Mouse (Mus musculus) neural tube, embryonic 15.5 days (tissue): ENCODE measurements around the gene Prkaa2. TPM values are rescaled to one million over a fixed set of nuclear protein-coding genes. Genes with fewer than 3 reads are reported as not detected.

Experiments used
- ATAC-seq: fragments of 200-750 bp; cut with Nextera tagmentation; 2 replicates; pipeline ENCODE4 v1.8.0; 2017; ENCODE audit warnings: mild to moderate bottlenecking, moderate TSS enrichment, moderate library complexity; ENCODE audit not compliant: low FRiP score
- H3K27ac ChIP-seq: fragments of 300-500 bp; sonication (generic); replicated peaks from 2 replicates; pipeline ENCODE4 v1.5.1; 2015; ENCODE audit warnings: mild to moderate bottlenecking, inconsistent platforms
- H3K27me3 ChIP-seq: fragments of 300-500 bp; sonication (generic); replicated peaks from 2 replicates; pipeline ENCODE4 v1.6.1; 2015; ENCODE audit warnings: inconsistent platforms
- H3K36me3 ChIP-seq: fragments of 300-500 bp; sonication (generic); 2 replicates; pipeline ENCODE4 v1.6.1; 2015; ENCODE audit warnings: inconsistent platforms
- H3K4me1 ChIP-seq: fragments of 300-500 bp; sonication (generic); 2 replicates; pipeline ENCODE4 v1.6.1; 2015; ENCODE audit warnings: inconsistent platforms
- H3K4me2 ChIP-seq: fragments of 300-500 bp; sonication (generic); 2 replicates; pipeline ENCODE4 v1.6.1; 2015; ENCODE audit warnings: inconsistent platforms, mild to moderate bottlenecking, moderate library complexity
- H3K4me3 ChIP-seq: fragments of 300-500 bp; sonication (generic); replicated peaks from 2 replicates; pipeline ENCODE4 v1.5.1; 2015; ENCODE audit warnings: mild to moderate bottlenecking, inconsistent platforms
- H3K9ac ChIP-seq: fragments of 300-500 bp; sonication (generic); replicated peaks from 2 replicates; pipeline ENCODE4 v1.6.1; 2015; ENCODE audit warnings: mild to moderate bottlenecking, inconsistent platforms
- H3K9me3 ChIP-seq: fragments of 300-500 bp; sonication (generic); replicated peaks from 2 replicates; pipeline ENCODE4 v1.6.1; 2016; ENCODE audit warnings: inconsistent platforms
- WGBS: fragments of 180-500 bp; shearing (Covaris S2); methylation state at CpG from one replicate; pipeline ENCODE4 v1.1.7; 2015; ENCODE audit warnings: mixed read lengths; 5-methylcytosine and 5-hydroxymethylcytosine counted together
- polyA plus RNA-seq: library from polyadenylated mRNA; unstranded; fragments of >200 nt; fragmentation: Nextera tagmentation; extraction: Ambion mirVana; gene quantifications from 2 replicates; pipeline ENCODE4 v1.2.1, GENCODE M21; 2015

Gene Prkaa2
- polyA plus RNA-seq, 1 experiment from 2014 or later: 10.7 TPM

GRCm38 (mm10) chr4:105076152-105076551, 33.5 kb downstream of the Prkaa2 start:
- Histone ChIP-seq H3K9me3 (no peaks in the 10 kb centered on the region), H3K4me3 (no peak overlapping the region), H3K27me3 (no peaks in the 10 kb centered on the region), H3K9ac (no peak overlapping the region), H3K4me2 (no peak overlapping the region), H3K4me1 (no peaks in the 10 kb centered on the region), H3K36me3 (no peaks in the 10 kb centered on the region), H3K27ac (no peak overlapping the region)
- ATAC-seq: no peak
- 87% methylated on average over 6 of the region's 6 CpGs for WGBS

GRCm38 (mm10) chr4:105071761-105072427, 37.8 kb downstream of the Prkaa2 start:
- Histone ChIP-seq H3K27me3 (no peaks in the 10 kb centered on the region), H3K4me1 (no peaks in the 10 kb centered on the region), H3K9ac (no peak overlapping the region), H3K9me3 (no peaks in the 10 kb centered on the region), H3K4me3 (no peak overlapping the region), H3K4me2 (no peak overlapping the region), H3K27ac (no peak overlapping the region), H3K36me3 (no peaks in the 10 kb centered on the region)
- ATAC-seq: no peak
- WGBS: 98% methylated on average over 3 of the region's 3 CpGs

GRCm38 (mm10) chr4:105070982-105071381, 38.7 kb downstream of the Prkaa2 start:
- Histone ChIP-seq H3K9ac (no peak overlapping the region), H3K4me2 (no peak overlapping the region), H3K36me3 (no peaks in the 10 kb centered on the region), H3K27ac (no peak overlapping the region), H3K27me3 (no peaks in the 10 kb centered on the region), H3K4me1 (no peaks in the 10 kb centered on the region), H3K4me3 (no peak overlapping the region), H3K9me3 (no peaks in the 10 kb centered on the region)
- WGBS: 31% methylated on average over 3 of the region's 3 CpGs
- no peak for ATAC-seq

GRCm38 (mm10) chr4:105051291-105051690, 58.4 kb downstream of the Prkaa2 start:
- no peak for ATAC-seq
- Histone ChIP-seq H3K4me1 (no peaks in the 10 kb centered on the region), H3K9ac (no peak overlapping the region), H3K36me3 (0 out of 2 replicates have a peak, but pooled peaks cover 8% of the 10 kb centered on the region), H3K27me3 (no peaks in the 10 kb centered on the region), H3K4me3 (no peak overlapping the region), H3K9me3 (no peaks in the 10 kb centered on the region), H3K27ac (no peak overlapping the region), H3K4me2 (no peak overlapping the region)
- 90% methylated on average over 5 of the region's 5 CpGs for WGBS

GRCm38 (mm10) chr4:105050041-105050440, 59.6 kb downstream of the Prkaa2 start:
- no peak overlapping the region for H3K4me3 ChIP-seq
- H3K4me2 ChIP-seq: no peak overlapping the region
- no peaks in the 10 kb centered on the region for H3K27me3 ChIP-seq
- ATAC-seq: no peak
- H3K27ac ChIP-seq: no peak overlapping the region
- 88% methylated on average over 1 of the region's 1 CpGs for WGBS
- 0 out of 2 replicates have a peak, but pooled peaks cover 10% of the 10 kb centered on the region for H3K36me3 ChIP-seq
- H3K4me1 ChIP-seq: no peaks in the 10 kb centered on the region
- no peaks in the 10 kb centered on the region for H3K9me3 ChIP-seq
- no peak overlapping the region for H3K9ac ChIP-seq

DNA sequence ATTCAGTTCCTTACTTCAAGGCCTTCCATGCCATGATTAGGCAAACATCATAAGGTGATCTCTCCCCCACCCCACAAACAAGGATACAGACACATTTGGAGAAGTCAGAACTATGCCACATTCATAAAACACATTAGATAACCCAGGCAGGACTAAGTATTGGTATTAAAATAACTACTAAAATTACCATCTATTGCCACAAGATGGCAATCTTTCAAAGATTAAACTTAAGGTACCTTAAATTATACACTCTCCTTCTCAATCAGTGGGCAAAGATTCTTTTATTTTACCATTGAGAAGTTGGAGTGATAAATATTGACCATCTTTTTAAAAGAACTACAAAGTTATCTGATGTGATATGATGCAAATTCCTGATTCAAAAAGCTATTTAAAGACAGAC, 75.4 kb downstream of the Prkaa2 start:
- Histone ChIP-seq H3K4me3 (no peak overlapping the region), H3K9ac (no peak overlapping the region), H3K9me3 (no peaks in the 10 kb centered on the region), H3K4me1 (peaks cover 2% of the 10 kb centered on the region; the same call in 1 of the 2 replicates), H3K36me3 (peaks cover 17% of the 10 kb centered on the region), H3K27ac (no peak overlapping the region), H3K27me3 (no peaks in the 10 kb centered on the region), H3K4me2 (no peak overlapping the region)
- ATAC-seq: no peak

DNA sequence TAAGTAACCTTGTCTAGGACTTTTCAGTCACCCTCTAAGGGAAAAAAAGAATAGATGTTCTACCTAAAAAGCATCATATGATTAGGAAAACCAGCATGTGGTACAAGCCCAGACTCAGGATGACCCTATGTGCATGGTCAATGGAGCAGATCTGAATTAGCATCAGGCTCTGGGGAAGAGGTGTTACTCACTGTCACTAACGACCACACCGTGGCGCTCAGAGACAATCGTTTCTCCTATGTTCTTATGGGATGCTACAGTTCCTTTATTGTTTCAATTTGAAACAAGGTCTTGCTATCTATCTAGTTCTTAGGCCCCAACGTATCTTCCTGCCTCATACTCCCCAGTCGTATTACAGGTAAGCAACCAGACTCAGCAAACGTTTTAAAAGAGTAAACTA, 76.5 kb downstream of the Prkaa2 start:
- Histone ChIP-seq H3K4me3 (no peak overlapping the region), H3K4me1 (peaks cover 2% of the 10 kb centered on the region; the same call in 1 of the 2 replicates), H3K4me2 (no peak overlapping the region), H3K27ac (no peak overlapping the region), H3K9me3 (no peaks in the 10 kb centered on the region), H3K27me3 (no peaks in the 10 kb centered on the region), H3K36me3 (peaks cover 13% of the 10 kb centered on the region; the same call in 1 of the 2 replicates), H3K9ac (no peak overlapping the region)
- whole genome bisulfite sequencing: 50% methylated on average over 7 of the region's 7 CpGs
- no peak for ATAC-seq

- no peak overlapping the region for H3K27ac ChIP-seq
- WGBS: 72% methylated on average over 8 of the region's 8 CpGs
- H3K4me3 ChIP-seq: no peak overlapping the region
- H3K36me3 ChIP-seq: peaks cover 12% of the 10 kb centered on the region; the same call in 1 of the 2 replicates
- no peak overlapping the region for H3K9ac ChIP-seq
- H3K4me2 ChIP-seq: no peak overlapping the region
- no peaks in the 10 kb centered on the region for H3K9me3 ChIP-seq
- H3K27me3 ChIP-seq: no peaks in the 10 kb centered on the region
- ATAC-seq: no peak
- H3K4me1 ChIP-seq: peaks cover 2% of the 10 kb centered on the region; the same call in 1 of the 2 replicates
Measured at GRCm38 (mm10) chr4:105031104-105031503, 78.6 kb downstream of the Prkaa2 start.

DNA sequence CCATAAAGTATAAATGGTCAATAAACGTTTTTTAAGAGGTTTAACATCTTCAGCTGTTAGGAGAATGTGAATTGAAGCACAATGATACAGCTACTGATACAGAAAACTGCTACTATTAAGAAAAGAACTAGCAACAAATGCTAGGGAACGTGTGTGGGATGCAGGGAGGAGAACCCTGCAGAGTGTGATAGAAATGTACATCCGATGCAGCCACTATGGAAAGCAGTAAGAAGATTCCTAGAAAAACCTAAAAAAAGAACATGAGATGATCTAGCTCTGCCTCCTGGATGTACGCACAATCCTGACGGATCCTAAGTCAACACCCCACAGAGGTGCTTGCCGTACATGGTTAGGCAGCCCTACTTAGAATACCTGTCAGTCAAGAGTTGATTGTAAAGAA, 82.4 kb downstream of the Prkaa2 start:
- WGBS: 81% methylated on average over 6 of the region's 6 CpGs
- Histone ChIP-seq H3K4me2 (no peak overlapping the region), H3K4me3 (no peak overlapping the region), H3K27ac (no peak overlapping the region), H3K27me3 (no peaks in the 10 kb centered on the region), H3K9me3 (no peaks in the 10 kb centered on the region), H3K4me1 (peaks cover 2% of the 10 kb centered on the region; the same call in 1 of the 2 replicates), H3K9ac (no peak overlapping the region), H3K36me3 (0 out of 2 replicates have a peak, but pooled peaks cover 2% of the 10 kb centered on the region)
- no peak for ATAC-seq

GRCm38 (mm10) chr4:105016006-105016613, 93.6 kb downstream of the Prkaa2 start:
- 0 out of 2 replicates have a peak, but pooled peaks cover 6% of the 10 kb centered on the region for H3K36me3 ChIP-seq
- H3K4me2 ChIP-seq: no peak overlapping the region
- WGBS: 81% methylated on average over 4 of the region's 4 CpGs
- no peak overlapping the region for H3K27ac ChIP-seq
- H3K4me3 ChIP-seq: no peak overlapping the region
- H3K4me1 ChIP-seq: no peaks in the 10 kb centered on the region
- no peaks in the 10 kb centered on the region for H3K9me3 ChIP-seq
- no peak overlapping the region for H3K9ac ChIP-seq
- no peaks in the 10 kb centered on the region for H3K27me3 ChIP-seq
- ATAC-seq: no peak

GRCm38 (mm10) chr4:105015496-105015895, 94.2 kb downstream of the Prkaa2 start:
- H3K4me1 ChIP-seq: no peaks in the 10 kb centered on the region
- no peak overlapping the region for H3K27ac ChIP-seq
- ATAC-seq: no peak
- no peaks in the 10 kb centered on the region for H3K27me3 ChIP-seq
- no peak overlapping the region for H3K9ac ChIP-seq
- H3K4me2 ChIP-seq: no peak overlapping the region
- no peak overlapping the region for H3K4me3 ChIP-seq
- 0 out of 2 replicates have a peak, but pooled peaks cover 6% of the 10 kb centered on the region for H3K36me3 ChIP-seq
- WGBS: 78% methylated on average over 6 of the region's 6 CpGs
- no peaks in the 10 kb centered on the region for H3K9me3 ChIP-seq

- Histone ChIP-seq H3K4me1 (no peaks in the 10 kb centered on the region), H3K9ac (no peak overlapping the region), H3K36me3 (0 out of 2 replicates have a peak, but pooled peaks cover 6% of the 10 kb centered on the region), H3K27ac (no peak overlapping the region), H3K9me3 (no peaks in the 10 kb centered on the region), H3K4me2 (no peak overlapping the region), H3K27me3 (no peaks in the 10 kb centered on the region), H3K4me3 (no peak overlapping the region)
- WGBS: 93% methylated on average over 7 of the region's 7 CpGs
- ATAC-seq: no peak
Measured at GRCm38 (mm10) chr4:105013718-105014117, 96.0 kb downstream of the Prkaa2 start.
